Mouse (Mus musculus) kidney, adult 2 months (tissue): Measurements from ENCODE around the gene 1810062G17Rik. TPM values are rescaled to one million over a fixed set of nuclear protein-coding genes. Genes with fewer than 3 reads are reported as not detected.

Source experiments
- DNase-seq: peaks from one replicate; pipeline ENCODE4 v3.0.0; 2021
- H3K27ac ChIP-seq: fragments of 200-500 bp; 2 replicates; pipeline ENCODE4 v1.5.1; 2012; ENCODE audit warnings: low read depth, low read length, control low read depth, inconsistent platforms; ENCODE audit not compliant: insufficient read depth
- H3K27me3 ChIP-seq: fragments of 200-500 bp; replicated peaks from 2 replicates; pipeline ENCODE4 v1.6.1; 2012; ENCODE audit warnings: mild to moderate bottlenecking, moderate library complexity, low read length, inconsistent platforms; ENCODE audit not compliant: control insufficient read depth, insufficient read depth
- H3K36me3 ChIP-seq: fragments of 200-500 bp; 2 replicates; pipeline ENCODE4 v1.6.1; 2012; ENCODE audit warnings: mild to moderate bottlenecking, moderate library complexity, low read length, inconsistent platforms; ENCODE audit not compliant: control insufficient read depth, insufficient read depth
- H3K4me1 ChIP-seq: fragments of 200-500 bp; 2 replicates; pipeline ENCODE4 v1.6.1; 2011; ENCODE audit warnings: low read length; ENCODE audit not compliant: control insufficient read depth, insufficient read depth
- H3K4me3 ChIP-seq: fragments of 200-500 bp; 2 replicates; pipeline ENCODE4 v1.5.1; 2011; ENCODE audit warnings: mild to moderate bottlenecking, low read depth, low read length, control low read depth; ENCODE audit not compliant: insufficient read depth
- CTCF ChIP-seq: fragments of 200-500 bp; conservative IDR thresholded peaks from 2 replicates; pipeline ENCODE4 v1.5.1; 2011; ENCODE audit warnings: low read depth, mild to moderate bottlenecking, control low read depth, low read length, moderate library complexity, mixed read lengths; ENCODE audit not compliant: insufficient read depth, insufficient read length
- POLR2A ChIP-seq: fragments of 200-500 bp; IDR thresholded peaks from one replicate; pipeline ENCODE4 v1.6.1; 2011; ENCODE audit warnings: low read depth, low read length, control low read depth
- WGBS: fragments of 180-500 bp; shearing (Covaris S2); methylation state at CpG from one replicate; pipeline ENCODE4 v1.1.7; 2018; 5-methylcytosine and 5-hydroxymethylcytosine counted together
- polyA plus RNA-seq: library from polyadenylated mRNA; depleted of rRNA; stranded (reverse); fragments of >200 nt; gene quantifications from 2 replicates; pipeline ENCODE4 v1.2.3, GENCODE M21; 2012; rRNA removed

The 1810062G17Rik gene
- 0.58 and 0.80 TPM in 2 replicates for polyA plus RNA-seq

GRCm38 (mm10) chr3:36475532-36476087 is at the start of gene 1810062G17Rik, which contains the start of gene Anxa5:
1810062G17Rik (plus strand) TSS chr3:36475937.
Anxa5 (minus strand) TSS chr3:36475894.
- under 1% methylated on average over 32 of the region's 32 CpGs for WGBS
- TF ChIP-seq CTCF = peak; percentile 49
- TF ChIP-seq POLR2A = peak; percentile 88
- peak within 1 kb of the TSS; percentile 80 for H3K4me3 ChIP-seq
- peak; percentile 99 for DNase-seq
- H3K4me1 ChIP-seq = peaks cover 5% of the 10 kb centered on the region
- H3K27ac ChIP-seq = peak within 1 kb of the TSS; percentile 84
- no peaks in the 10 kb centered on the region for H3K27me3 ChIP-seq
- no peaks in the 10 kb centered on the region for H3K36me3 ChIP-seq

- DNase-seq = no peak
- no peaks in the 10 kb centered on the region for H3K36me3 ChIP-seq
- no peaks in the 10 kb centered on the region for H3K4me1 ChIP-seq
- WGBS = 98% methylated on average over 8 of the region's 8 CpGs
- no peak overlapping the region for H3K27ac ChIP-seq
- H3K27me3 ChIP-seq = no peaks in the 10 kb centered on the region
- no peak overlapping the region for H3K4me3 ChIP-seq
- TF ChIP-seq CTCF (no peak), POLR2A (no peak)
Measured at GRCm38 (mm10) chr3:36427386-36427785, 48.4 kb upstream of the 1810062G17Rik start.

- H3K27ac ChIP-seq = no peak overlapping the region
- no peaks in the 10 kb centered on the region for H3K27me3 ChIP-seq
- H3K4me1 ChIP-seq = no peaks in the 10 kb centered on the region
- TF ChIP-seq POLR2A (no peak), CTCF (no peak)
- no peaks in the 10 kb centered on the region for H3K36me3 ChIP-seq
- WGBS = 91% methylated on average over 1 of the region's 1 CpGs
- no peak for DNase-seq
- no peak overlapping the region for H3K4me3 ChIP-seq
Measured at GRCm38 (mm10) chr3:36430360-36430759, 45.4 kb upstream of the 1810062G17Rik start.

GRCm38 (mm10) chr3:36440280-36440679 is 35.5 kb upstream of the 1810062G17Rik start:
- Histone ChIP-seq H3K4me1 (no peaks in the 10 kb centered on the region), H3K36me3 (no peaks in the 10 kb centered on the region), H3K27me3 (no peaks in the 10 kb centered on the region), H3K27ac (no peak overlapping the region), H3K4me3 (no peak overlapping the region)
- WGBS = 52% methylated on average over 4 of the region's 4 CpGs
- TF ChIP-seq CTCF (no peak), POLR2A (no peak)
- no peak for DNase-seq

- H3K4me3 ChIP-seq = no peak overlapping the region
- H3K27me3 ChIP-seq = no peaks in the 10 kb centered on the region
- peak; percentile 39 for DNase-seq
- no peak overlapping the region for H3K27ac ChIP-seq
- no peaks in the 10 kb centered on the region for H3K4me1 ChIP-seq
- WGBS = 2% methylated on average over 2 of the region's 2 CpGs
- peak; percentile 60 for TF ChIP-seq CTCF
- TF ChIP-seq POLR2A = no peak
- H3K36me3 ChIP-seq = peaks cover 2% of the 10 kb centered on the region; the same call in 1 of the 2 replicates
Measured at GRCm38 (mm10) chr3:36442426-36442825, 33.3 kb upstream of the 1810062G17Rik start.

- H3K36me3 ChIP-seq = peaks cover 6% of the 10 kb centered on the region
- H3K27me3 ChIP-seq = no peaks in the 10 kb centered on the region
- no peak overlapping the region for H3K4me3 ChIP-seq
- TF ChIP-seq POLR2A (no peak), CTCF (no peak)
- no peak overlapping the region for H3K27ac ChIP-seq
- 91% methylated on average over 3 of the region's 3 CpGs for WGBS
- DNase-seq = no peak
- H3K4me1 ChIP-seq = no peaks in the 10 kb centered on the region
Measured at GRCm38 (mm10) chr3:36446041-36446440, 29.7 kb upstream of the 1810062G17Rik start.

- DNase-seq = no peak
- Histone ChIP-seq H3K36me3 (peaks cover 6% of the 10 kb centered on the region), H3K4me3 (no peak overlapping the region), H3K4me1 (no peaks in the 10 kb centered on the region), H3K27ac (no peak overlapping the region), H3K27me3 (no peaks in the 10 kb centered on the region)
- TF ChIP-seq POLR2A (no peak), CTCF (no peak)
- WGBS = 67% methylated on average over 5 of the region's 5 CpGs
Measured at GRCm38 (mm10) chr3:36446506-36446905, 29.2 kb upstream of the 1810062G17Rik start.
